Mouse (Mus musculus) cerebellum, adult 11-12 months (tissue): ENCODE results near the gene Ptn.
"Not testable (repeated sequence)": the region's sequence is repeated elsewhere in the genome, so short reads cannot be mapped to it uniquely, and the experiment has no call there.

Source experiments
- DNase-seq: peaks from one replicate; pipeline ENCODE4 v3.0.0; 2022

The Ptn gene

DNA sequence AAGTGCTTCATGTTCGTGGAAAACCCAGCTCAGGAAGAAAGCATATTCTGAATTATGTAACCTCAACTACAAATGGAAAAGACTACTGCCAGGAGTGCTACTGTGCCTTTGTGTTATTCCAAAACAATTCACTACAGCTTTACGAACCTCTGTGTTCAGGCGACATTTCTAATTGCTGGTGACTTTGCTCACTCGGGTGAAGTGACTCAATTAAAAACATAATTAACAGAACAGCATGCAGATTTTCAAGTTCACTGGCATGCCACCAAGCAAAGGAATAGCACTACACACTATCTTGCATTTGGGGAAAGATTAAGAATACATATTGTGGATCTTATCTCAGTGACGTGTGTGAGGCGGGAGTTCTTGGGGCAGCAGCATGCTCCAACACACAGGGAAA, 57.1 kb downstream of the Ptn start:
- no peak for DNase-seq

DNA sequence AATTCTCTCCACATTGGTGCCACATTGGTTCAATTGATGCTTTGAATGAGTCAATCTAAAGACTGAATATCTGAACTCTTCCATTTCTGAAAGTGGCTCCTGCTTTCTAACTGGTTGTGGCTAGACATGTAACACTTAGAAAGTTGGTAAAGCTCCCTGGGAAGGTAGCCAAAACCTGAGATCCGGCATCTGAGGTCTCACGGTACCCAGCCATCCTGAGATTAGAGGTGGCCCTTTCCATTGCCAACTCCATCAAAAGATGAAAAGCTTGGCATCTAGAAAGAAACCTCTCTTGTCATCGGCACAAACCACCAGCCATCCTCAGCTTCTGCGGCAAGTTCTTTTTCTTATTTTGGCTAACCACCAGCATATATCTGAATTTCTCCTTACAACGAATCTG, 70.2 kb downstream of the Ptn start:
- no peak for DNase-seq

DNA sequence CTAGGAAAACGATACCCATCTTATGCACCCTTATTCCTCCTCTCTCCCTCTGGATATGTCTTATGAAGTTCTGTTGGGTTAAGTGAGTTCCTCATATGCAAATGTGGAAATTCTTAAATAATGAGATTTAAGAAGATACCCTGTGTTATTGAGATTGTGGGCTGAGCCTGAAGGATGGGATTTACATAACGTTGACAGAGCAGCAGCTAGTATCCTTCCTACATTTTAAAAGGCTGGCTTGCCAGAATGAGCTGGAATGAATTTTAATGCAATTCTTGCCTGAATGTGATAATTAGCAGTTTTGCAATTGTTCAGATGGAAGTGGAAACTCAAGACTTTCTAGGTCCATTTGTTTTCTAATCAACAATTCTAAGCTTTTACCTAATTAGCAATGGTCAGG, 73.3 kb downstream of the Ptn start:
- no peak for DNase-seq

DNA sequence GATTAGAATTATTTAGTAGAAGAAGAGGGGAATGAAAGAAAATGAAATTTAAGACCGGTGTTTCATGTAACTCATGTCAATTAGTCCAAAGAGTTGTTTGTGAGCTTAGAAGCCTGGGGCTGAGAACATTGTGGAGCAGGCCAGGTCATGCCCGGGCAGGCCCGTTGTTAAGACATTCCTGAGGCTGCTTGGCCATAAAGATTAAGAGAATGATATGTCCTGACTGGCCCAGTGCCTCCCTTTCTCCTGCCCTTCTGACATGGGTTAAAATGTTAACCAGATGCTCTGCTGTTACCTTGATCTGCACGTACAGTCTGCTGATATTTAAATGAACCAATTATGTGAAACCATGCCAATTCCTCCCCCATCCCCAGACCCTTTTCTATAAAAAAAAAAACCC, 74.4 kb downstream of the Ptn start:
- not testable (repeated sequence) for DNase-seq

DNA sequence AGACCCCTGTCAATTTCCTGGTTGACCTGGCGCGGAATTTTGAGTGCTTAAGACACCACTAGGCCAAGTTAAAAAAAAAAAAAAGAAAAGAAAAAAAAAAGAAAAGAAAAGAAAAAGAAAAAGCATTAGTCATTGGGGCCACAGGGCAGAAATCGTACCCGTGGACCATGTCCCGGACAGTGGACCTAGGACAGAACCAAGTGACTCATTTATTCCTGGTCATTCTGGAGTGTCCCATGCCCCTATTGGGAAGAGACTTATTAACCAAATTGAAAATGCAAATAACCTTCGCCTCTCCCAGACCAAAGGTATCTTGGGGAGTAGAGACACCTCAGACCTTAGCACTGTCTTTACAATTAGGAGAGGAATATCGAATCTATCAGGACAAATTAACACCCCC, 80.2 kb downstream of the Ptn start:
- not testable (repeated sequence) for DNase-seq

DNA sequence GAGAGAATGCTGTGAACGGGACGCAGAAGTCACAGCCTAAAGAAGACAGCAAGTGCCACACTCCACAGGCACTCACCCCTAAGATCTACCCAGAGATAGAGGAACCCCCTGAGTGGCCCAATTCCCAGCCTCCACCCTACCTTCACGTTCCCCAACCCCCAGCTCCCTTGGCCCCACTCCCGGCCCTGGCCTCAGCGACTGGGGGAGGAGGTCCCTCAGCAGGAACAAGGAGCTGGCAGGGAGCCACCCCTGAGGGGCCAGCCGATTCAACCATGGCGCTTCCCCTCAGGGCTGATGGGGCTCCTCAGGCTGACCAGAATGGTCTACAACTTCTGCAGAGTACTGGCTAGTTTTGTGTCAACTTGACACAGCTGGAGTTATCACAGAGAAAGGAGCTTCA, 81.9 kb downstream of the Ptn start:
- no peak for DNase-seq

DNA sequence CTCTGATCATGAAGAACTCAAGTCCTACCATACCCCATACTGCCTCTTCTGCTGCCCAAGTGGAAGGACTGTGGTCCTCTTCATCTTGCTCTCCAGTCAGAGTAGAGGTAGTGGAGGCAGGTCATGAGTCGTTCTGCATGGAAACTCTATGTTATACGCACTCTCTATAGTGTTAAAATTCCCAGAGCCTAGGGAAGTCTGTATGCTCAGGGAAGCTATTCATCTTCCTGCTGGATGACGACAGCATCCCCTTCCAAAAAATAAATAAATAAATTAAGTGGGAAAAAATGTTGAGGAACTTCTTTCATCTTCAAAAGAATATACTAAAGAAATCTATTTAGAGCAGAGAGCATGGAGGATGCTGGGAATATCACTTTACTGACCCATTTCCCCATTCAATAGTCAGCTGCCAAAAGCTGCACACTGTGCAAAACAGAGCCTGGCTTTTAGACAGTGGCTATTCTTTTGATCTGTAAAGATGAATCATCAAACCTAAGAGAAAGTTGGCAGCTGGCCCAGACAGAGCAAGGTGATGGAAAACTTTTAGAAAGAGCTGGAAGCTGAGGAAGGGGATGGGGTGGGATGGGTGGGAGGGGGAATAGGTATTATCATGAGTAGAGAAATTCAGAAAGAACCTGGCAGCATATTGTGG, 84.4 kb downstream of the Ptn start:
- no peak for DNase-seq

DNA sequence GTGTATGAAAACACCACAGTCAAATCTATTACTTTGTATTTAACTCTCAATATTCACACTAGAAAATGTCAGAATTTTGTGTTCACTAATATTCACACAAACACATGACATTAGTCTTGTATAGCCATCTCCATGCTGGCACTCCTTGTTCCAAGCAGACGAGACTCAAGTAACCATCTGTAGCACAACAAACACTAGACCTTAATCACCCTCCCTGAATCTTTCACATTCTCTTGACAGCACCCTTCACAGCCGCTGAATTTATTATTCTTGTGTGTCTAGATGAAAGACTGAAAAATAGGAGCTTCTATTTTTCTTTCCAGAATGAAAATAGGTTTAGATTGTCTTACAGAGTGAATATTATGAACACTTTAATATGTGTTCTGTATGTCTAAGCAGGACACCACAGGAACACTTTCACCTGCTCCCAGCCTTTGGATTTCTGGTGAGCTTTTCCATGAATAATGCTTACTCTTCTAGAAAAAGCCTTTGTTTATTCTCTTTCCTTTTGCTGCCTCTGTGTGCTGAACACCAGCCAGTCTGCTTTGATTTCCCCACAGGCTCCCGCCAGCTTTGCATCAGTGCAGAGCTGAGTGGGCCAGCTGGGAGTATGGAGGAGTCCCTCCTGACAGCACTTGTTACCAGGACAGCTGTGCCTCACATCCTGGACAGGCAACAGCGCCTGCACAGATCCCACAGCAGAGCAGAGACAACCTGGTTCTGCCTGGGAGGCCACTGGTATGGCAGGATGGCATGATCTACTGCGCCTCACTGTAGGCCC, 87.1 kb downstream of the Ptn start:
- no peak for DNase-seq

DNA sequence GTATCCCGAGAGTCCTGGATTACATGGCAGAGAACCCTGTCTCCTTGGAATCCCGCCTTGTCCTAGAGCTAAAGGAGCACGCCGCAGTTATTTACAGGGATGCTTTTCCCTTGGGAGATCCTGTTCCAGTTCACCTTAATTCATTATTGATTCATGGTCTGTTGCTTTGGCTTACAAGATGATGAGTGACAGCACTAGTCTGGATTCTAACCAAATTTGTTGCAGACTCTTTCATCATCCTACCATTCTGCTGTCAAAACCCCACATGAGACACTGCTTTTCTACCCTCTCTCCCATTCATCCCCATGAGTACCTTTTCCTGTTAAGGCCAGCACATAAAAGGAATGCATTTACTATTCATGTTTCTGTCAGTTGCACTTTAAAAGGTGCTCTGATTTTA, 96.7 kb downstream of the Ptn start:
- DNase-seq, result no peak

DNA sequence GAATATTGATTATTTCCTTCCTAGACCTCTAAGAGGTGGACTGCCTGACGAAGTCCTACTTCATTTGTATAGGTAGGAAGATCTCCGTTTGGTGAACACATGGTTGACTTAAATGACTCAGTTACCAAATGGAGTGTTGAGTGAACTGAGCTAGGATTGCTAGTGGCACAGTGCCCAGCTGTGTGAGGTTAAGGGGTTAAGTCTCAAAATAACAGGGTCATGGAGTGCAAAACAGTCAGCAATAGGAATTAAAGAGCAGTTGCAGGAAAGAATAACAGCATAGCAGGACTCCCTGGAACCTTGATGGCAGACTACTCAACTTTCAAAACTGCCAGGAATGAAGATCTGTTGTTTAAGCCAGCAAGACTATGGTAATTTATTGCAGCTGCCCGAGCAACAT, 114.5 kb downstream of the Ptn start:
- no peak for DNase-seq

DNA sequence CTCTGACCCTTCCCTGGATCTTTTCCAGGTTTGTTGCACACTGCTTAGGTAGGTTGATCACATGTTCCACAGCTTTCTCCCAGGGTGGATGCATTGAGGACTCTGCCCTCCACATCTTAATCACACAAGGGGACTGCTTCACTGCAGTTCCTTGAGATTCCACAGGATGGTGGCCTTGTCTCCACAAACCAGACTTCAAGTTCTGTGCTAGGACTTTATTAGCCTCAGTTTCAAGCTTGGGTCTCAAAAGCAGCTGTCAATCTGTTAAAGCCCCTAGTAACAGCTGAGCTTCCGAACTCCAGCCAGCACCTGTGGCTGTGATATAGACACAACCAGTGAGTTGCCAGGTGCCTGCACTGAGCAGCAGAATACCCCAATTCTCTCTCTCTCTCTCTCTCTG, 118.5 kb downstream of the Ptn start:
- DNase-seq, result peak; percentile 18

DNA sequence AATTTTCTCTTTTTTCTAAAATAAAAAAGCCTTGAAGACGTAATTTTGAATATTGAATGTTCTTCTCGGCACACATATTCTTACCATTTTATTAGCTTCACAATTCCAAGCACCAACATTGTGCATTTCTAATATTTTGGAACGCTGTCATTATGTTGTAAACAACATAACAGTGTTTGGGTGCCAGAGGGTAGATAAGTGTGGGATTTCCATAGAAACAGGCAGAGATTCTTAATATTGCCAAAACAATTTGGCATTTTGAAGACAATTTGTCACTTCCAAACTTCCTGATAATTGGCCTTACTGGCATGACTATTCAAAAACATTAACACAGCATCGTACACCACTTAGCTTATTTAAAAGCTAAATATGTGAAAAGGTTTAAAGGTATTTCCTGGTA, 119.1 kb downstream of the Ptn start:
- no peak for DNase-seq

DNA sequence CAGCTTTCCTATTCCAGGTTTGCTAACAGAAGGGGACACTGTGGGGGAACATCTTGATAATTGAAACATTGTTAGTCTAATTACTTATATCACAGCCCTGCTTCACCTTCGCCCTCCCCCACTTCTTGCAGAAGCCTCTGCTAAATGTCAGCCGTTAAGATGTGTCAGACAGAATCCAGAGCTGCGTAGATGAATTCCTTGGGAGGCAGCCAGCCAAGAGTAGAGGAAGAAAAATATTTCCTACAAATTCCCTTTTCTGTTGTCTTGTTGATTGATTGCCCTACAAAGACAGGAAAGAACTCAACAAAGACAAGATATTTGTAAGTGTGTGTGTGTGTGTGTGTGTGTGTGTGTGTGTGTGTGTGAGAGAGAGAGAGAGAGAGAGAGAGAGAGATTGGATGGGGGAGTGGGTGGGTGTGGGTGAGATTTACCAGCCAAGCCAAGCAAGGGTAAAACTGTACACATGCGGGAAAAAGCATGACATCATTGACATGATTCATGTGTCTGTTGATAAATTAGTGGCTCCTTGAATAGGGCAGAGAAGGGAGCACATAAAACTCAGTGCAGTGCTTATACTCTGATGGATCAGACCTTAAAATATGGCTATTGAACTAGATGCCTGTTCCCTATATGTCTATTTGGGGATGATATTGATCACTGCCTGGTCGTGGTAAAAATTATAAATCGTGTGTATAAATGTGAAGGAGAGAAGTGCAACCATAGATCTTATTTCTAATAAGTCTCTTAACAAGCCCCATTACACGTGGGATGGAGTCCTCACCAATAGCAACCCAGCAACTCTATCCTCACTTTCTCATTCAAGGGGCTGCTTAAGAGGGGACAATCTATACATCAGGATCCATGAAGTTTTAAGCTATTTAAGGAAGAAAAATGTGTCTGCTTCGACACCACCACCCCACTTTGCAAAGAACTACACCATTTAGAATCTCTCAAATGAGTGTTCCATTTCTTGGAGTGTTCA, 133.0 kb downstream of the Ptn start:
- no peak for DNase-seq

DNA sequence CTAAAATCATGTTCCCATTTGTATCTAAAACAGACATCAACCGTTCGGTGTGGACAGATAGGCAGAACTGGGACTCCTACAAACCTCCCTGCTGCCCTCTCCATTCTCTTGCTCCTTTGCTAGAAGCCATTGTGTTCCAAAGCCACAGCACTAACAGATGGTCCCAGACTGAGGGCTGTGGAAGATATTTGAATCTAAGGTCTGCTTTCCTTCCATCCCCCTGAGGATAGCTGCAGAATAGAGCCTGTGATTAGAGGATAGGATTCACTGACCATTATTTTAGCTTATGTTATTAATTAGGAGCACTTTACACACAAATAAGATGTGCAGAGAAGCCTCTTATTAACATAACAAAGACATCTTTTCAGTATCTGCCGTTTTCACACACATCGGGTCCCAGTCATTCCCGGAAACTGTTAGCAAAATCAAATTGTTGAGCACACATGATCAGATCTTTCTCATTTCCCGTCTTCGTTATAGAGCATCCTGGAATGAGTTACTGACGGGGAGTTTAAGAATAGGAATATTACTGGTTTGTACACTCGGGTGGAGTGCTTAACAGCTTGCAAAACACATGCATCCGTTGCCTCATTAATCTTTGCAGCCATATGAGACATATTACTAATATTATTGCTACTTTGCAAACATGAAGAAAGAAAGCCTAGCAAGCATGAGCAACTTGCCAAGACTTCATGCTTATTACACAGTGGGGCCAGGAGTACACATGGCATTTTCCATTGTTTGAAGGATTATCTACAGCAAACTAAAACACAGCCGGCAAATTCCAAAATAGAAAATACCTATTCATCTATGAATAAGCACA, 137.4 kb downstream of the Ptn start:
- no peak for DNase-seq

DNA sequence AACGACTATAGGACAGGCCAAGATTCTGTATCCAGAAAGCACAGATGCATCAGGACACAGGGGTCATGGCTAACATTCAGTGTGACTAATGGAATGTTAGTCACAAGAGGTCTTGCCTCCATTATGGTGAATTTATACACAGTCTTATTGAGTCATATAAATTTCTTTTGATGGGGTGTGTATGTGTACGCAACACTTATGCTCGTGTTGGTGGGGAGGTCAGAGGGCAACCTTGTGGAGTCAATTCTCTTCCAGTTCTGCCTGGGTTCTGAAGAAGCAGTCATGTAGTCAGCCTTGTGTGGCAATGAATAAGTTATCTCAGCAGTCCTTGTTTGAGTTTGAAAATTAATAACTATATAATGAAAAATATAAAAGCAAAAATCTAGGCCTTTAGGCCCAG, 138.7 kb downstream of the Ptn start:
- DNase-seq, result no peak
